Mouse (Mus musculus) colon, adult 2 months (tissue): ENCODE results near the gene Abca12. TPM values are rescaled to one million over a fixed set of nuclear protein-coding genes. Genes with fewer than 3 reads are reported as not detected.

Experiments
- polyA plus RNA-seq: library from polyadenylated mRNA; depleted of rRNA; stranded (reverse); fragments of >200 nt; gene quantifications from 2 replicates; pipeline ENCODE4 v1.2.3, GENCODE M21; 2012; rRNA removed

The Abca12 gene
- polyA plus RNA-seq, result 0.78 and 1.3 TPM in 2 replicates

DNA sequence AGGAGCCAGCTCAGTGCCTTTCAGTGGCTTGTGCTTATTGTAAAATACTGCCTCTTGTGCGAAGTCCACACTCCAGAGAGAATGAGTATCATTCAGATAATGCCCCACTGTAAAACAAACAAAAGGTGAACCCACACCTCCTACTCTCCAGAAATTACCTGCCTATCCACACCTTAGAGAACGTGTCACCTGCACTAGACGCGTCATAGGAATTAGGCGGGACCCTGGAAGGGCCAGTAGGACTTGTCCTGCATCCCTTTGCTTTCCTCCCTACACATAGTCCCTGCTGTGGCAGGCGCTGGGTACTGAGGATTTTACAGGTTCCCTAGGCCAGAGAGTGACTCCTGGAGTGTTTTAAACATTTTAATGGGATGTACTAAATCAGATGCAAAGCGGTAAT is at the start of gene Abca12:
TSS of gene Abca12 (minus strand) at position 101 of the 400 bp plus-strand sequence.

Other genes starting within 250 kb of the Abca12 start
- gene Atic, start 142.2 kb upstream of the Abca12 start, polyA plus RNA-seq, result 21.3 and 24.3 TPM in 2 replicates
- 250 and 271 TPM in 2 replicates for gene Fn1, start 238.3 kb upstream of the Abca12 start, polyA plus RNA-seq